Mouse (Mus musculus): Measurements from ENCODE around the gene Lim2. TPM values are rescaled to one million over a fixed set of nuclear protein-coding genes. Genes with fewer than 3 reads are reported as not detected.

Gene Lim2
- total and polyA plus RNA-seq, 3 experiments: not detected

DNA sequence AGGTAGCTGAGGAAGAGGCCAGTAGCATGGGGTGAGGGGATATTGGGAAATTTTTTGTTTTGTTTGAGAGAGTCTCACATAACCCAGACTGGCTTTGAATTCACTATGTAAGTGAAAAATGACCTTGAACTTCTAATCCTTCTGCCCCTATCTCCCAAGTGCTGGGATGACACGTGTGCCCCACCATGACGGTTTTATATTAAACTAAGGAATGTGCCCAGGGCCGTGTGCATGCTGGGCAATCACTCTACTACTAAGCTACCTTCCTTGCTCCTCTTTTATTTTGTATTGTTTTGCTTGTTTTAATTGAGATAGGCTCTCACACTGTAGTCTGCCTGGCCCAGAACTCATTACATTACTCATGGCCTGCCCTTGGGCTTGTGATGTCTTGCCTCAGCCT, 13.6 kb downstream of the Lim2 start:
- H3K27me3 ChIP-seq (ENCODE audit: insufficient read depth, low read length): peaks cover 28% of the 10 kb centered on the region
- peaks cover 8% of the 10 kb centered on the region for H3K36me3 ChIP-seq (replicated peaks)
- H3K4me1 ChIP-seq (ENCODE audit: insufficient read depth, low read depth, low read length): peaks cover 34% of the 10 kb centered on the region
- H3K4me3 ChIP-seq (ENCODE audit: low read depth, low read length): no peak overlapping the region
- no peak for TF ChIP-seq CTCF (IDR thresholded peaks at IDR 0.05; ENCODE audit: low read depth, low read length)
- no peak for TF ChIP-seq GATA1 (IDR thresholded peaks at IDR 0.05; ENCODE audit: borderline replicate concordance, low read length)
- TF ChIP-seq TAL1 (conservative IDR thresholded peaks at IDR 0.05; ENCODE audit: low read depth, low read length): no peak
- TF ChIP-seq POLR2AphosphoS5 (IDR thresholded peaks at IDR 0.05; ENCODE audit: insufficient replicate concordance, low read depth, low read length): no peak
- no peak for TF ChIP-seq GATA2 (IDR thresholded peaks at IDR 0.05; ENCODE audit: borderline replicate concordance, low read depth, low read length)
- no peak for ATAC-seq (ENCODE audit: extremely low read depth, insufficient number of reproducible peaks, low FRiP score, poor library complexity, severe bottlenecking)
- no peak for DNase-seq (ENCODE audit: low spot score)
- H3K9me3 ChIP-seq (replicated peaks): no peaks in the 10 kb centered on the region

DNA sequence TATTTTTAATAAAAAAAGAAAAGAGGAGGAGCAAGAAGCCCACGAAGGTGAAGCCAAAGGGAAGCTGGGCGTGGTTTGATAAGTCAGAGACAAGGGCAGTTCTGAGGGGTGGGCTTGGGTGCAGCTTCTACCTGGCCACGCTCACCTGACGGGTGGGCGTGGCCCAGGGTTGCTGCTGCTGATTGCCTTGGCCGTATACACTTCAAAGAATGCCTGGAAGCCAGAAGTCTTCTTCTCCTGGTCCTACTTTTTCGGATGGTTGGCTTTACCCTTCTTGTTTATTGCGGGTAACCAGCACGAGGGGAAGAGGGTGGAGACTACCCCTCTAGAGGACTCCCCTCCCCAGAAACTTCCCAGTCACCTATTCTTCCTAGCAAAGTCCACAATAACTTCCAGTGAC, 15.2 kb downstream of the Lim2 start:
- peak overlapping the region; percentile 75 for H3K4me3 ChIP-seq (ENCODE audit: low read depth, low read length)
- peaks cover 24% of the 10 kb centered on the region for H3K36me3 ChIP-seq (replicated peaks)

DNA sequence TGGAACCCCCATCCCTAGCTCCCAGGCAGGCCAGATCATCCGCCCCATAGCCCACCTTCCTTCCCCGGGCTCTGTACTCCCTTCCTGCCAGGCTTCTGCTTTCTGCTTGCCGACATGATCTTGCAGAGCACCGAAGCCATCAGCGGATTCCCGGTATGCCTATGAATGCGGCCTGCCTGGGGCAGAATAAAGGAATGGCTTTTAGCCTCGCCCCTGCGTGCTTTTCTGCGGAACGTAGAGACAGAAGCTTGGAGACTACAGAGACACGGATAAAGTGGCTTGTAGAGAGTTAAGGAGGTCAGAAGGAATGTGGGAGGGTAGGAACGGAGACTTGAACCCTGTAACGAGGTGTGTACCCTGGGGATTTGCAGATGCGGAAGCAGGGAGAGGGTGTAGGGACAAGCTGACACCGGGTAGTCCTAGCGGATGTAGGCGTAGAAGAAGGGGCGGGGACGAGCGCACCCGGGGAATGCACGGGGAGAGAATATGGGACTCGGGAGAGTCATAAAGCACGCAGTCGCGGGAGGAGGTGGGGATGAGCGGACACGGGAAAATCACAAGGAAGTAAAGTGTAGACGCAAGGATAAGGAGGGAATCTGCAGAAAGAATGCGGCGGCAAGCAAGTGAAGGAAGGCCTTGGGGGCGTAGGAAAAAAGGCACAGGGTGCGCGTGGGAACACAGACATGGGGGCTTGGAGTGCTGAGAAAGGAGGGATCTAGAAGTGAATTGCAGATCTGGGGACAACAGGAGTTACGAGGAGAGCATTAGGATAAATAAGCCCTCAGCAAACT, 15.9 kb downstream of the Lim2 start:
- H3K36me3 ChIP-seq (replicated peaks): peaks cover 31% of the 10 kb centered on the region
- TF ChIP-seq TAL1 (conservative IDR thresholded peaks at IDR 0.05; ENCODE audit: low read depth, low read length): no peak
- no peak for TF ChIP-seq GATA1 (IDR thresholded peaks at IDR 0.05; ENCODE audit: borderline replicate concordance, low read length)
- TF ChIP-seq POLR2AphosphoS5 (IDR thresholded peaks at IDR 0.05; ENCODE audit: insufficient replicate concordance, low read depth, low read length): peak; percentile 37; the same call in 1 of the 2 replicates
- ATAC-seq (ENCODE audit: extremely low read depth, insufficient number of reproducible peaks, low FRiP score, poor library complexity, severe bottlenecking): peak; percentile 86
- peaks cover 15% of the 10 kb centered on the region for H3K27me3 ChIP-seq (ENCODE audit: insufficient read depth, low read length)
- H3K9me3 ChIP-seq (replicated peaks): no peaks in the 10 kb centered on the region
- H3K4me3 ChIP-seq (ENCODE audit: low read depth, low read length): peak overlapping the region; percentile 75
- peaks cover 57% of the 10 kb centered on the region for H3K4me1 ChIP-seq (ENCODE audit: insufficient read depth, low read depth, low read length)
- peak; percentile 78 for DNase-seq (ENCODE audit: low spot score)

More for the DNA sequence above, 15.2 kb downstream of the Lim2 start:
- no peak for TF ChIP-seq POLR2AphosphoS5 (IDR thresholded peaks at IDR 0.05; ENCODE audit: insufficient replicate concordance, low read depth, low read length)
- TF ChIP-seq GATA1 (IDR thresholded peaks at IDR 0.05; ENCODE audit: borderline replicate concordance, low read length): no peak
- TF ChIP-seq GATA2 (IDR thresholded peaks at IDR 0.05; ENCODE audit: borderline replicate concordance, low read depth, low read length): no peak
- TF ChIP-seq CTCF (IDR thresholded peaks at IDR 0.05; ENCODE audit: low read depth, low read length): no peak
- no peak for TF ChIP-seq TAL1 (conservative IDR thresholded peaks at IDR 0.05; ENCODE audit: low read depth, low read length)
- no peak for ATAC-seq (ENCODE audit: extremely low read depth, insufficient number of reproducible peaks, low FRiP score, poor library complexity, severe bottlenecking)
- no peak for DNase-seq (ENCODE audit: low spot score)
- no peaks in the 10 kb centered on the region for H3K9me3 ChIP-seq (replicated peaks)
- peaks cover 20% of the 10 kb centered on the region for H3K27me3 ChIP-seq (ENCODE audit: insufficient read depth, low read length)
- H3K4me1 ChIP-seq (ENCODE audit: insufficient read depth, low read depth, low read length): peaks cover 50% of the 10 kb centered on the region

- TF ChIP-seq TAL1 (conservative IDR thresholded peaks at IDR 0.05; ENCODE audit: low read depth, low read length): no peak
- no peak for TF ChIP-seq CTCF (IDR thresholded peaks at IDR 0.05; ENCODE audit: low read depth, low read length)
- TF ChIP-seq GATA1 (IDR thresholded peaks at IDR 0.05; ENCODE audit: borderline replicate concordance, low read length): no peak
- TF ChIP-seq GATA2 (IDR thresholded peaks at IDR 0.05; ENCODE audit: borderline replicate concordance, low read depth, low read length): no peak
- no peak for TF ChIP-seq POLR2AphosphoS5 (IDR thresholded peaks at IDR 0.05; ENCODE audit: insufficient replicate concordance, low read depth, low read length)
- peaks cover 36% of the 10 kb centered on the region for H3K36me3 ChIP-seq (replicated peaks)
- H3K4me1 ChIP-seq (ENCODE audit: insufficient read depth, low read depth, low read length): peaks cover 60% of the 10 kb centered on the region
- peaks cover 11% of the 10 kb centered on the region for H3K27me3 ChIP-seq (ENCODE audit: insufficient read depth, low read length)
- ATAC-seq (ENCODE audit: extremely low read depth, insufficient number of reproducible peaks, low FRiP score, poor library complexity, severe bottlenecking) (peak; percentile 89), DNase-seq (ENCODE audit: low spot score) (peak; percentile 91)
- no peaks in the 10 kb centered on the region for H3K9me3 ChIP-seq (replicated peaks)
- peak within 1 kb of the TSS; percentile 75 for H3K4me3 ChIP-seq (ENCODE audit: low read depth, low read length)
Observed at GRCm38 (mm10) chr7:43443917-43444293, 16.4 kb downstream of the Lim2 start, which contains the start of the genes Etfb and Gm45233. Etfb (plus strand) TSS chr7:43444083. Gm45233 (plus strand) TSS chr7:43444128.

DNA sequence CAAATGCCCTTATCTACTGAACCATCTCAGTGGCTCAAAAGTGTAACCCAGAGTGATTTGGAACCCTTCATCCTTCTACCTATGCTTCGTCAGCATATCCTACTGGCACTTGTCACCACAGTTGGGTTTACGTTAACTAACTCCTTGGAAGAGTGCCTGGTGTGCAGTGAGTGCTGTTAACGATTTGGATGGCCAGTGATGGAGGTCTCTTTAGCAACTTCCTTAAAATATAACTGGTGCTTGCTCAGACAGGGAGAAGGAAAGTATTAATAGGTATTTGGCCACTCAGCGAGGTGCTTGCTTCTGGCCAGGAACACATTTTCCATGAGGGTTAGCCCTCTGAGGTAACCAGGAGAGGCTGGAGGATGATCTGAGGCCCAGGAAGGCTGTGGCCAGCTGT, 20.3 kb downstream of the Lim2 start:
- Histone ChIP-seq H3K4me1 (ENCODE audit: insufficient read depth, low read depth, low read length) (peaks cover 63% of the 10 kb centered on the region), H3K27me3 (ENCODE audit: insufficient read depth, low read length) (no peaks in the 10 kb centered on the region), H3K9me3 (replicated peaks) (no peaks in the 10 kb centered on the region), H3K36me3 (replicated peaks) (peaks cover 68% of the 10 kb centered on the region), H3K4me3 (ENCODE audit: low read depth, low read length) (no peak overlapping the region)
- no peak for DNase-seq (ENCODE audit: low spot score)
- no peak for TF ChIP-seq TAL1 (conservative IDR thresholded peaks at IDR 0.05; ENCODE audit: low read depth, low read length)
- no peak for TF ChIP-seq CTCF (IDR thresholded peaks at IDR 0.05; ENCODE audit: low read depth, low read length)
- no peak for TF ChIP-seq POLR2AphosphoS5 (IDR thresholded peaks at IDR 0.05; ENCODE audit: insufficient replicate concordance, low read depth, low read length)
- no peak for TF ChIP-seq GATA1 (IDR thresholded peaks at IDR 0.05; ENCODE audit: borderline replicate concordance, low read length)
- TF ChIP-seq GATA2 (IDR thresholded peaks at IDR 0.05; ENCODE audit: borderline replicate concordance, low read depth, low read length): no peak; the same call in 1 of the 2 replicates
- ATAC-seq (ENCODE audit: extremely low read depth, insufficient number of reproducible peaks, low FRiP score, poor library complexity, severe bottlenecking): no peak

GRCm38 (mm10) chr7:43448246-43448645, 20.8 kb downstream of the Lim2 start:
- DNase-seq (ENCODE audit: low spot score): no peak
- H3K4me1 ChIP-seq (ENCODE audit: insufficient read depth, low read depth, low read length): peaks cover 63% of the 10 kb centered on the region
- TF ChIP-seq GATA2 (IDR thresholded peaks at IDR 0.05; ENCODE audit: borderline replicate concordance, low read depth, low read length): no peak
- peaks cover 73% of the 10 kb centered on the region for H3K36me3 ChIP-seq (replicated peaks)
- no peak for ATAC-seq (ENCODE audit: extremely low read depth, insufficient number of reproducible peaks, low FRiP score, poor library complexity, severe bottlenecking)
- no peak overlapping the region for H3K4me3 ChIP-seq (ENCODE audit: low read depth, low read length)
- no peaks in the 10 kb centered on the region for H3K27me3 ChIP-seq (ENCODE audit: insufficient read depth, low read length)
- H3K9me3 ChIP-seq (replicated peaks): no peaks in the 10 kb centered on the region

Measured in G1E (cell line).